Mouse (Mus musculus) myocyte (in vitro differentiated cells): Measurements from ENCODE around the gene Eif4a3. TPM values are rescaled to one million over a fixed set of nuclear protein-coding genes. Genes with fewer than 3 reads are reported as not detected.
"Not testable (repeated sequence)": the region's sequence is repeated elsewhere in the genome, so short reads cannot be mapped to it uniquely, and the experiment has no call there.

Source experiments
- H3K27me3 ChIP-seq: one replicate; pipeline ENCODE4 v1.6.1; 2011; ENCODE audit not compliant: control insufficient read depth, insufficient read depth, insufficient read length
- H3K36me3 ChIP-seq: one replicate; pipeline ENCODE4 v1.6.1; 2011; ENCODE audit not compliant: control insufficient read depth, insufficient read depth
- H3K4me2 ChIP-seq: one replicate; pipeline ENCODE4 v1.6.1; 2011; ENCODE audit warnings: low read depth, control low read depth
- H3K4me3 ChIP-seq: one replicate; pipeline ENCODE4 v1.5.1; 2011; ENCODE audit warnings: mild to moderate bottlenecking, control low read depth, moderate library complexity
- H3K79me2 ChIP-seq: one replicate; pipeline ENCODE4 v1.6.1; 2011; ENCODE audit not compliant: control insufficient read depth, insufficient read depth
- H3ac ChIP-seq: one replicate; pipeline ENCODE4 v1.6.1; 2011; ENCODE audit not compliant: control insufficient read depth, insufficient read length
- CEBPB ChIP-seq: IDR thresholded peaks from 2 replicates; pipeline ENCODE4 v1.6.1; 2011; ENCODE audit warnings: mild to moderate bottlenecking, moderate library complexity; ENCODE audit not compliant: poor library complexity, insufficient read depth, severe bottlenecking
- E2F4 ChIP-seq: IDR thresholded peaks from one replicate; pipeline ENCODE4 v1.6.1; 2011; ENCODE audit warnings: mild to moderate bottlenecking, control low read depth, moderate library complexity; ENCODE audit not compliant: insufficient read depth
- MAX ChIP-seq: IDR thresholded peaks from one replicate; pipeline ENCODE4 v1.6.1; 2011; ENCODE audit warnings: low read depth, mild to moderate bottlenecking, control low read depth
- MYOD1 ChIP-seq, 3 experiments: IDR thresholded peaks; one replicate each; pipeline ENCODE4 v1.6.1; 2011; ENCODE audit warnings: control low read depth in 2 of 3, low read depth in 2 of 3, mild to moderate bottlenecking in 2 of 3, moderate library complexity in 1 of 3; ENCODE audit not compliant: insufficient read length in 2 of 3, control insufficient read depth in 1 of 3
- MYOG ChIP-seq, 3 experiments: IDR thresholded peaks; one replicate each; pipeline ENCODE4 v1.6.1; 2011; ENCODE audit warnings: control low read depth in 2 of 3, low read depth in 2 of 3, mild to moderate bottlenecking in 2 of 3; ENCODE audit not compliant: insufficient read length in 2 of 3, control insufficient read depth in 1 of 3, insufficient read depth in 1 of 3
- POLR2A ChIP-seq: IDR thresholded peaks from one replicate; pipeline ENCODE4 v1.6.1; 2011; ENCODE audit warnings: low read depth, mild to moderate bottlenecking, control low read depth, moderate library complexity; ENCODE audit not compliant: insufficient read length
- POLR2AphosphoS2 ChIP-seq: IDR thresholded peaks from one replicate; pipeline ENCODE4 v1.6.1; 2011; ENCODE audit warnings: low read depth, control low read depth; ENCODE audit not compliant: insufficient read length
- REST ChIP-seq: IDR thresholded peaks from one replicate; pipeline ENCODE4 v1.6.1; 2011; ENCODE audit warnings: mild to moderate bottlenecking, control low read depth, moderate library complexity; ENCODE audit not compliant: insufficient read depth, insufficient read length
- SRF ChIP-seq: IDR thresholded peaks from one replicate; pipeline ENCODE4 v1.6.1; 2011; ENCODE audit warnings: low read depth; ENCODE audit not compliant: control insufficient read depth, insufficient read length
- TCF12 ChIP-seq: IDR thresholded peaks from one replicate; pipeline ENCODE4 v1.6.1; 2011; ENCODE audit warnings: mild to moderate bottlenecking, control low read depth; ENCODE audit not compliant: poor library complexity, insufficient read depth, severe bottlenecking
- TCF3 ChIP-seq: IDR thresholded peaks from one replicate; pipeline ENCODE4 v1.6.1; 2011; ENCODE audit warnings: low read depth, control low read depth; ENCODE audit not compliant: insufficient read length
- USF1 ChIP-seq: IDR thresholded peaks from one replicate; pipeline ENCODE4 v1.6.1; 2011; ENCODE audit warnings: low read depth, mild to moderate bottlenecking, control low read depth, moderate library complexity
- polyA plus RNA-seq: library from polyadenylated mRNA; unstranded; fragments of >200 nt; fragmentation: generic; extraction: Trizol; gene quantifications from one replicate; pipeline ENCODE4 v1.2.1, GENCODE M21; 2012; ENCODE audit warnings: missing spikeins

Eif4a3 gene
- polyA plus RNA-seq, 1 experiment, result 247 TPM

- TF ChIP-seq TCF3 (no peak), CEBPB (no peak), E2F4 (no peak), MAX (no peak), MYOD1 (IDR thresholded peaks at IDR 0.05; ENCODE audit: control insufficient read depth in 1 of 3, insufficient read length in 2 of 3, low read depth in 2 of 3) (no peak), REST (no peak), POLR2A (no peak), SRF (no peak), TCF12 (no peak), USF1 (no peak), POLR2AphosphoS2 (no peak), MYOG (IDR thresholded peaks at IDR 0.05; ENCODE audit: control insufficient read depth in 1 of 3, insufficient read depth in 1 of 3, insufficient read length in 2 of 3, low read depth in 2 of 3) (no peak)
- Histone ChIP-seq H3ac (no peak overlapping the region), H3K4me2 (no peak overlapping the region), H3K4me3 (no peak overlapping the region), H3K36me3 (no peaks in the 10 kb centered on the region), H3K27me3 (peaks cover 32% of the 10 kb centered on the region), H3K79me2 (no peaks in the 10 kb centered on the region)
Measured at GRCm38 (mm10) chr11:119250998-119251397, 48.9 kb downstream of the Eif4a3 start.

- no peak overlapping the region for H3K4me3 ChIP-seq
- H3ac ChIP-seq, result no peak overlapping the region
- H3K36me3 ChIP-seq, result no peaks in the 10 kb centered on the region
- H3K4me2 ChIP-seq, result peak overlapping the region; percentile 3
- H3K27me3 ChIP-seq, result peaks cover 29% of the 10 kb centered on the region
- no peak for TF ChIP-seq TCF3
- no peak for TF ChIP-seq CEBPB
- TF ChIP-seq POLR2AphosphoS2, result no peak
- TF ChIP-seq MYOD1 (IDR thresholded peaks at IDR 0.05; ENCODE audit: control insufficient read depth in 1 of 3, insufficient read length in 2 of 3, low read depth in 2 of 3), result no peak
- H3K79me2 ChIP-seq, result no peaks in the 10 kb centered on the region
Measured at GRCm38 (mm10) chr11:119249011-119249410, 50.9 kb downstream of the Eif4a3 start.

- H3K27me3 ChIP-seq, result peaks cover 22% of the 10 kb centered on the region
- not testable (repeated sequence) for H3K4me3 ChIP-seq, H3K36me3 ChIP-seq, H3ac ChIP-seq, H3K79me2 ChIP-seq, H3K4me2 ChIP-seq
Measured at GRCm38 (mm10) chr11:119245543-119245942, 54.3 kb downstream of the Eif4a3 start.

- Histone ChIP-seq H3K79me2 (no peaks in the 10 kb centered on the region), H3K27me3 (peaks cover 30% of the 10 kb centered on the region), H3K4me2 (no peak overlapping the region), H3K36me3 (no peaks in the 10 kb centered on the region), H3K4me3 (no peak overlapping the region), H3ac (no peak overlapping the region)
- no peak for TF ChIP-seq TCF12
- TF ChIP-seq MYOG (IDR thresholded peaks at IDR 0.05; ENCODE audit: control insufficient read depth in 1 of 3, insufficient read depth in 1 of 3, insufficient read length in 2 of 3, low read depth in 2 of 3), result no peak
- no peak for TF ChIP-seq POLR2A
- TF ChIP-seq USF1, result no peak
- no peak for TF ChIP-seq E2F4
- no peak for TF ChIP-seq REST
- TF ChIP-seq SRF, result no peak
- TF ChIP-seq CEBPB, result no peak
- no peak for TF ChIP-seq MAX
- no peak for TF ChIP-seq MYOD1 (IDR thresholded peaks at IDR 0.05; ENCODE audit: control insufficient read depth in 1 of 3, insufficient read length in 2 of 3, low read depth in 2 of 3)
- no peak for TF ChIP-seq TCF3
- no peak for TF ChIP-seq POLR2AphosphoS2
Measured at GRCm38 (mm10) chr11:119239480-119239879, 60.4 kb downstream of the Eif4a3 start.

Other genes starting within 250 kb of the Eif4a3 start
- 29.9 TPM for gene Cbx4, start 213.9 kb downstream of the Eif4a3 start, polyA plus RNA-seq
- 8.5 TPM for gene Tbc1d16, start 71.6 kb downstream of the Eif4a3 start, polyA plus RNA-seq
- 0.07 TPM for gene Ccdc40, start 71.5 kb downstream of the Eif4a3 start, polyA plus RNA-seq
- gene Gaa, start 32.2 kb downstream of the Eif4a3 start, polyA plus RNA-seq, result 86.4 TPM
- gene Card14, start 7.7 kb upstream of the Eif4a3 start, polyA plus RNA-seq, result 1.1 TPM
- 4.2 TPM for gene Sgsh, start 55.4 kb upstream of the Eif4a3 start, polyA plus RNA-seq
- 1.5 TPM for gene Slc26a11, start 55.5 kb upstream of the Eif4a3 start, polyA plus RNA-seq
- gene Rnf213, start 93.0 kb upstream of the Eif4a3 start, polyA plus RNA-seq, result 16.7 TPM
- 16.6 TPM for gene Endov, start 191.3 kb upstream of the Eif4a3 start, polyA plus RNA-seq
- gene Nptx1, start 247.7 kb upstream of the Eif4a3 start, polyA plus RNA-seq, result 9.3 TPM